Comparison of ENCODE assay signal across 13 mouse cellular contexts in genomic region chr15:80100871-80101270, GRCm38 (mm10). TPM values are rescaled to one million over a fixed set of nuclear protein-coding genes. Genes with fewer than 3 reads are reported as not detected.
A peak's percentile ranks its signal among the peaks of the same experiment; 100 is the strongest.
DNase-seq lines count a peak whose midpoint lies in the region.
"Had no signal": no experiment of that assay in that cellular context is flagged by ENCODE, and none has a peak within 500 bp of the region (broad histone marks: within the 10 kb centered on the region; RNA-seq: fewer than 3 reads in every experiment).

No protein-coding gene starts in this region.

- H3K9me3 ChIP-seq in heart, embryonic 10.5 days: no peaks in the 10 kb centered on the region
- H3K9me3 ChIP-seq: liver, embryonic 13.5 days; midbrain, embryonic 15.5 days; neural tube, embryonic 12.5 days had no signal

- no peaks in the 10 kb centered on the region for H3K36me3 ChIP-seq in heart, embryonic 10.5 days
- H3K36me3 ChIP-seq: liver, embryonic 13.5 days; midbrain, embryonic 15.5 days; neural tube, embryonic 12.5 days had no signal

- intact Hi-C loops in left cerebral cortex, postnatal 10 days (cut with DNase I): no loop called here

- H3K27ac ChIP-seq in heart, embryonic 10.5 days: no peak overlapping the region
- H3K27ac ChIP-seq: midbrain, embryonic 15.5 days; neural tube, embryonic 12.5 days had no signal

- peaks cover 43% of the 10 kb centered on the region for H3K4me1 ChIP-seq in heart, embryonic 10.5 days

- H3K27me3 ChIP-seq in heart, embryonic 10.5 days (ENCODE audit: insufficient read depth, poor library complexity, severe bottlenecking): peaks cover 67% of the 10 kb centered on the region
- H3K27me3 ChIP-seq: midbrain, embryonic 15.5 days had no signal

- DNase-seq in left cerebral cortex, postnatal 10 days (ENCODE audit: extremely low spot score in 1 of 2, low spot score in 2 of 2): peak; percentile 25 to 63
- no peak for DNase-seq in left cerebral cortex, adult 18-20 months (ENCODE audit: low spot score in 2 of 2)
- DNase-seq in cerebellum, adult 11 months: peak; percentile 64
- peak; percentile 88 for DNase-seq in cerebellum, adult 9-10 months
- peak; percentile 58 for DNase-seq in layer of hippocampus, postnatal 10 days (ENCODE audit: low spot score in 2 of 2)
- no peak for DNase-seq in heart, embryonic 10.5 days (ENCODE audit: low spot score)
- DNase-seq in thymus, postnatal 4 days: no peak
- DNase-seq: adrenal gland, postnatal 10 days; heart, postnatal 14 days; liver, embryonic 13.5 days; lung, postnatal 14 days had no signal

- no peak overlapping the region for H3K4me3 ChIP-seq in heart, embryonic 10.5 days
- H3K4me3 ChIP-seq: liver, embryonic 13.5 days; midbrain, embryonic 15.5 days; neural tube, embryonic 12.5 days had no signal

- WGBS in heart, embryonic 10.5 days: 80% methylated on average over 10 of the region's 10 CpGs

RNA-seq across cellular contexts. Expression of gene Rpl3, which starts 9.2 kb away (rescaled TPM):
- 100 to 1,000 TPM; 520 to 524 TPM for total RNA-seq in left cerebral cortex, postnatal 10 days (2021)
- 100 to 1,000 TPM; 526 to 554 TPM for total RNA-seq in left cerebral cortex, adult 18-20 months (2021)
- 100 to 1,000 TPM; 535 to 605 TPM for total RNA-seq in layer of hippocampus, postnatal 10 days (2021)
- polyA plus RNA-seq in heart, embryonic 10.5 days (2016; fragmentation: Nextera tagmentation; extraction: Ambion mirVana): 770 and 980 TPM in 2 replicates

RNA-seq across cellular contexts. Expression of gene Syngr1, which starts 9.7 kb away (rescaled TPM):
- 100 to 1,000 TPM; 430 to 441 TPM for total RNA-seq in left cerebral cortex, postnatal 10 days (2021)
- total RNA-seq in left cerebral cortex, adult 18-20 months (2021): 100 to 1,000 TPM; 421 to 438 TPM
- total RNA-seq in layer of hippocampus, postnatal 10 days (2021): 100 to 1,000 TPM; 362 to 374 TPM
- polyA plus RNA-seq in heart, embryonic 10.5 days (2016; fragmentation: Nextera tagmentation; extraction: Ambion mirVana): 6.7 and 11.6 TPM in 2 replicates

RNA-seq across cellular contexts. Expression of gene Tab1, which starts 32.1 kb away (rescaled TPM):
- 10 to 100 TPM; 26.8 to 32.5 TPM for total RNA-seq in left cerebral cortex, postnatal 10 days (2021)
- total RNA-seq in left cerebral cortex, adult 18-20 months (2021): 10 to 100 TPM; 23.8 to 25.7 TPM
- total RNA-seq in layer of hippocampus, postnatal 10 days (2021): 10 to 100 TPM; 28.2 to 35.0 TPM
- 34.2 and 38.1 TPM in 2 replicates for polyA plus RNA-seq in heart, embryonic 10.5 days (2016; fragmentation: Nextera tagmentation; extraction: Ambion mirVana)

Comparison
In these comparisons a context has a peak if more than half of its experiments do, and no peak if none do; other contexts are left out.
1. DNase-seq: peak in left cerebral cortex, postnatal 10 days (2 of 2), cerebellum, adult 11 months (single experiment), cerebellum, adult 9-10 months (single experiment) and layer of hippocampus, postnatal 10 days (2 of 2); none in left cerebral cortex, adult 18-20 months (0 of 2), heart, embryonic 10.5 days (single experiment) and thymus, postnatal 4 days (single experiment).